Mouse (Mus musculus): ENCODE data around the gene Pacrg. TPM values are rescaled to one million over a fixed set of nuclear protein-coding genes. Genes with fewer than 3 reads are reported as not detected.

Pacrg gene
- polyA plus RNA-seq, 1 experiment from 2014 or later = 0.89 TPM

DNA sequence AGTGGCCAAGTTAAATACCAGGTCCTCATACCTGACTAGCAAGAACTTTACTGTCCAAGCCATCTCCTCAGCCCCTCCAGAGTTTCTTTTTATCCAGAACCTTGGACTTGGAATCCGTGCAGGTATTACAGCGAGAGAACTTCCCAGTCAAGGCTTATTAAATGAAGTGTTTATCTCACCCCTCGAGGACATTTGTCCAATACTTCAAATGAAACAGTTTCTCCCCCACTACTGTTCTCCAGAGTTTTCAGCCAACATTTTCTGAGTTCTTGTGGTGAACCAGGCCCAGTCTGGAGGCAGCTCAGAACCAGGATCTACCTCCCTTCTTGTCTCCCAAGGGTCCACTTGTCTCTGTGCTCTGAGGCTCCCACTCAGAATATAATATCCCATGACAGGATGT, 477.0 kb downstream of the Pacrg start:
- Histone ChIP-seq H3K9ac (ENCODE audit: low read length) (no peak overlapping the region), H3K36me3 (ENCODE audit: control insufficient read depth, insufficient read depth, low read length) (no peaks in the 10 kb centered on the region), H3K27me3 (ENCODE audit: control insufficient read depth, insufficient read depth, low read length) (no peaks in the 10 kb centered on the region), H3K27ac (replicated peaks) (no peak overlapping the region), H3K4me2 (replicated peaks; ENCODE audit: low read depth) (no peak overlapping the region), H3K9me3 (ENCODE audit: control insufficient read depth, low read length) (no peaks in the 10 kb centered on the region), H3K4me1 (replicated peaks; ENCODE audit: control insufficient read depth, insufficient read depth) (no peaks in the 10 kb centered on the region), H3K4me3 (ENCODE audit: low read depth, low read length) (no peak overlapping the region)
- 77% methylated on average over 3 of the region's 3 CpGs for WGBS
- DNase-seq (ENCODE audit: low spot score) = no peak
- TF ChIP-seq EP300 (optimal IDR thresholded peaks at IDR 0.05) = no peak
- no peak for TF ChIP-seq CTCF (IDR thresholded peaks at IDR 0.05; ENCODE audit: low read depth)
- no peak for ATAC-seq (ENCODE audit: low FRiP score, low TSS enrichment)

- no peak for TF ChIP-seq EP300 (optimal IDR thresholded peaks at IDR 0.05)
- no peak for TF ChIP-seq CTCF (IDR thresholded peaks at IDR 0.05; ENCODE audit: low read depth)
- DNase-seq (ENCODE audit: low spot score) = no peak
- H3K27ac ChIP-seq (replicated peaks) = no peak overlapping the region
- WGBS = 90% methylated on average over 7 of the region's 7 CpGs
- no peak overlapping the region for H3K4me2 ChIP-seq (replicated peaks; ENCODE audit: low read depth)
- H3K9me3 ChIP-seq (ENCODE audit: control insufficient read depth, low read length) = no peaks in the 10 kb centered on the region
- no peak overlapping the region for H3K9ac ChIP-seq (ENCODE audit: low read length)
- H3K4me1 ChIP-seq (replicated peaks; ENCODE audit: control insufficient read depth, insufficient read depth) = no peaks in the 10 kb centered on the region
- no peak for ATAC-seq (ENCODE audit: low FRiP score, low TSS enrichment)
- H3K36me3 ChIP-seq (ENCODE audit: control insufficient read depth, insufficient read depth, low read length) = no peaks in the 10 kb centered on the region
- H3K4me3 ChIP-seq (ENCODE audit: low read depth, low read length) = no peak overlapping the region
- no peaks in the 10 kb centered on the region for H3K27me3 ChIP-seq (ENCODE audit: control insufficient read depth, insufficient read depth, low read length)
These were observed 478.2 kb downstream of the Pacrg start for GRCm38 (mm10) chr17:10361882-10362291.

- Histone ChIP-seq H3K36me3 (ENCODE audit: control insufficient read depth, insufficient read depth, low read length) (no peaks in the 10 kb centered on the region), H3K4me2 (replicated peaks; ENCODE audit: low read depth) (no peak overlapping the region), H3K9me3 (ENCODE audit: control insufficient read depth, low read length) (no peaks in the 10 kb centered on the region), H3K27me3 (ENCODE audit: control insufficient read depth, insufficient read depth, low read length) (no peaks in the 10 kb centered on the region), H3K9ac (ENCODE audit: low read length) (no peak overlapping the region), H3K27ac (replicated peaks) (no peak overlapping the region), H3K4me1 (replicated peaks; ENCODE audit: control insufficient read depth, insufficient read depth) (no peaks in the 10 kb centered on the region), H3K4me3 (ENCODE audit: low read depth, low read length) (no peak overlapping the region)
- ATAC-seq (ENCODE audit: low FRiP score, low TSS enrichment) (no peak), DNase-seq (ENCODE audit: low spot score) (no peak)
- TF ChIP-seq EP300 (optimal IDR thresholded peaks at IDR 0.05) (no peak), CTCF (IDR thresholded peaks at IDR 0.05; ENCODE audit: low read depth) (no peak)
- 68% methylated on average over 4 of the region's 4 CpGs for WGBS
These were observed 479.4 kb downstream of the Pacrg start for GRCm38 (mm10) chr17:10360738-10361137.

DNA sequence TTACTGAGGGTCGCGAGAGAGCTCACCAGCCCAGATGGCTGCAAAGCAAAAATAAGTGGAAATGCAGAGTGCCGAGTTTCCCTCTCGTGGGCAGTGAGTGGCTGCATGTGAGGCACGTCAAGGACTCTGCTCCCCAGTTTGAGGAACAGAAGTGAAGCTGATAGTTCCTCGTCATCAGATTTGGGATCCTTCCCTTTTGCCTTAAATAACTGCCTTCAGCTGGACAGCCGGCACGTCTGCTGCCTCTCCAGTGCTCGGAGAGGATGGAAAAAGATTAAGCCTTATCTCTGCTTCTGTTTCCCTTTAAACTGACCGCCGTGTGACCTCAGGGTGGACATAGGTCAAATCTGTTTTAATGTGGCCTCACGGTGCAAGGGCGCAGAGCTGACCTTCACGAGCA, 480.6 kb downstream of the Pacrg start:
- TF ChIP-seq EP300 (optimal IDR thresholded peaks at IDR 0.05) (no peak), CTCF (IDR thresholded peaks at IDR 0.05; ENCODE audit: low read depth) (no peak)
- Histone ChIP-seq H3K4me2 (replicated peaks; ENCODE audit: low read depth) (no peak overlapping the region), H3K4me1 (replicated peaks; ENCODE audit: control insufficient read depth, insufficient read depth) (no peaks in the 10 kb centered on the region), H3K27ac (replicated peaks) (no peak overlapping the region), H3K27me3 (ENCODE audit: control insufficient read depth, insufficient read depth, low read length) (no peaks in the 10 kb centered on the region), H3K4me3 (ENCODE audit: low read depth, low read length) (no peak overlapping the region), H3K9ac (ENCODE audit: low read length) (no peak overlapping the region), H3K36me3 (ENCODE audit: control insufficient read depth, insufficient read depth, low read length) (no peaks in the 10 kb centered on the region), H3K9me3 (ENCODE audit: control insufficient read depth, low read length) (no peaks in the 10 kb centered on the region)
- WGBS = 52% methylated on average over 14 of the region's 14 CpGs
- ATAC-seq (ENCODE audit: low FRiP score, low TSS enrichment) (no peak), DNase-seq (ENCODE audit: low spot score) (no peak)

GRCm38 (mm10) chr17:10357348-10357747, 482.8 kb downstream of the Pacrg start:
- 92% methylated on average over 12 of the region's 12 CpGs for WGBS

DNA sequence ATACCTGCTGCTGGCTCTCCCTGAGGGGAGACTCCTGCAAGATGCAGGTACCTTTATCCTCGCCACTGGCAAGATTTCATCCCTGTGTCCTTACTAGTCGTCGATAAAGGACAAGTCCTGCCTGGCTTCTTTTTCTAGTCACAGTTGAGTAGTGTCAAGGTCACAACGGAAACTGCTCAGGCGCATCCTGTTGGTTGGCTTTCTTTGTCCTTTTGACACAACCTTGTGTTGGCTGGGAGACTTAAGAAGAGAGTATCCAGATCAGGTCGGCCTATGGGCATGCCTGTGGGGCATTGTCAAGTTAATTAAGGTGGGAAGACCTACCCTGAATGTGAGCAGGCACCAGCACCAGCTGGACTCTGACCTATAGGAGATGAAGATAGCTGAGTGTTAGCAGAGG, 483.8 kb downstream of the Pacrg start:
- Histone ChIP-seq H3K9me3 (ENCODE audit: control insufficient read depth, low read length) (no peaks in the 10 kb centered on the region), H3K27me3 (ENCODE audit: control insufficient read depth, insufficient read depth, low read length) (no peaks in the 10 kb centered on the region), H3K4me2 (replicated peaks; ENCODE audit: low read depth) (no peak overlapping the region), H3K27ac (replicated peaks) (no peak overlapping the region), H3K9ac (ENCODE audit: low read length) (no peak overlapping the region), H3K36me3 (ENCODE audit: control insufficient read depth, insufficient read depth, low read length) (no peaks in the 10 kb centered on the region), H3K4me3 (ENCODE audit: low read depth, low read length) (no peak overlapping the region), H3K4me1 (replicated peaks; ENCODE audit: control insufficient read depth, insufficient read depth) (no peaks in the 10 kb centered on the region)
- WGBS = 63% methylated on average over 6 of the region's 6 CpGs
- no peak for DNase-seq (ENCODE audit: low spot score)
- ATAC-seq (ENCODE audit: low FRiP score, low TSS enrichment) = no peak
- TF ChIP-seq CTCF (IDR thresholded peaks at IDR 0.05; ENCODE audit: low read depth) = no peak
- TF ChIP-seq EP300 (optimal IDR thresholded peaks at IDR 0.05) = no peak

More at GRCm38 (mm10) chr17:10357348-10357747, 482.8 kb downstream of the Pacrg start:
- H3K4me3 ChIP-seq (ENCODE audit: low read depth, low read length) = no peak overlapping the region
- DNase-seq (ENCODE audit: low spot score) = no peak
- H3K4me1 ChIP-seq (replicated peaks; ENCODE audit: control insufficient read depth, insufficient read depth) = no peaks in the 10 kb centered on the region
- no peak overlapping the region for H3K4me2 ChIP-seq (replicated peaks; ENCODE audit: low read depth)
- TF ChIP-seq EP300 (optimal IDR thresholded peaks at IDR 0.05) = no peak
- no peak for TF ChIP-seq CTCF (IDR thresholded peaks at IDR 0.05; ENCODE audit: low read depth)
- no peaks in the 10 kb centered on the region for H3K27me3 ChIP-seq (ENCODE audit: control insufficient read depth, insufficient read depth, low read length)
- H3K9ac ChIP-seq (ENCODE audit: low read length) = no peak overlapping the region
- no peaks in the 10 kb centered on the region for H3K36me3 ChIP-seq (ENCODE audit: control insufficient read depth, insufficient read depth, low read length)
- H3K9me3 ChIP-seq (ENCODE audit: control insufficient read depth, low read length) = no peaks in the 10 kb centered on the region
- no peak overlapping the region for H3K27ac ChIP-seq (replicated peaks)
- ATAC-seq (ENCODE audit: low FRiP score, low TSS enrichment) = no peak

Measured in stomach, postnatal 0 days (tissue).